Mouse (Mus musculus): ENCODE measurements around the gene Rasgef1b.

DNA sequence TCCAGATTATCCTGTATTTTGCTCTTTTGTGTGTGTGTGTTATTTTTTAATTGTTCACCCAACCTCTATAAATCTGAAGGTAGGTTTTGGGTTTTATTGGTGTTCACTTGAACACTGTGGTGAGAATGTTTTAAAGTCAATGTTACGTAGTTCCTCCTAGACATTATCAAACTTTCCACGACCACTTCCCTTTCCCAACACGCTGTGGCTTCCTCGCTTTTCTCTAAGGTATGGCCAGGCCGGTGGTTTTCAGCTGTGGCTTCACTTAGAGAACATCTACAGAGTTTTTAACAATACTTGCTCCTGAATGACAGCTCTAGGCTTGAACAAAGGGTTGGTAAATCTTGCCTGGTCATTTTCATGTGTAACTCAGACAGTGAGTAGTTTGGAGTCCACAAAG is 461.5 kb downstream of the Rasgef1b start:
- TF ChIP-seq POLR2A (IDR thresholded peaks at IDR 0.05; ENCODE audit: borderline replicate concordance, extremely low read depth, low read depth, low read length) (no peak), CTCF (IDR thresholded peaks at IDR 0.05; ENCODE audit: insufficient read depth, low read length) (no peak)
